Mouse (Mus musculus): ENCODE measurements around the gene Gcc2. TPM values are rescaled to one million over a fixed set of nuclear protein-coding genes. Genes with fewer than 3 reads are reported as not detected.
"Not testable (repeated sequence)": the region's sequence is repeated elsewhere in the genome, so short reads cannot be mapped to it uniquely, and the experiment has no call there.

The Gcc2 gene
- polyA plus RNA-seq, 1 experiment from 2014 or later, result 71.4 TPM

- not testable (repeated sequence) for ATAC-seq (ENCODE audit: insufficient number of reproducible peaks, insufficient read depth, low FRiP score, low read depth); H3K27me3 ChIP-seq (ENCODE audit: control insufficient read depth, insufficient read depth, low read length); H3K4me2 ChIP-seq (replicated peaks; ENCODE audit: low read depth, low read length); H3K9ac ChIP-seq (replicated peaks; ENCODE audit: low read depth, low read length); H3K27ac ChIP-seq (ENCODE audit: low read length); H3K36me3 ChIP-seq (ENCODE audit: control insufficient read depth, insufficient read depth, low read length); H3K9me3 ChIP-seq (ENCODE audit: control insufficient read depth, low read depth, low read length); H3K4me1 ChIP-seq (ENCODE audit: control insufficient read depth, insufficient read depth, low read length); H3K4me3 ChIP-seq (ENCODE audit: low read depth, low read length)
- WGBS, result 82% methylated on average over 4 of the region's 4 CpGs
Measured at GRCm38 (mm10) chr10:58226357-58226756, 28.9 kb upstream of the Gcc2 start.

- H3K9me3 ChIP-seq (ENCODE audit: control insufficient read depth, low read depth, low read length); ATAC-seq (ENCODE audit: insufficient number of reproducible peaks, insufficient read depth, low FRiP score, low read depth): not testable (repeated sequence)
- WGBS, result 86% methylated on average over 2 of the region's 6 CpGs
Measured at GRCm38 (mm10) chr10:58227798-58228197, 27.5 kb upstream of the Gcc2 start.

GRCm38 (mm10) chr10:58230021-58230420 is 25.3 kb upstream of the Gcc2 start:
- WGBS, result 52% methylated on average over 3 of the region's 3 CpGs
- H3K4me1 ChIP-seq (ENCODE audit: control insufficient read depth, insufficient read depth, low read length); H3K9me3 ChIP-seq (ENCODE audit: control insufficient read depth, low read depth, low read length); H3K4me2 ChIP-seq (replicated peaks; ENCODE audit: low read depth, low read length); ATAC-seq (ENCODE audit: insufficient number of reproducible peaks, insufficient read depth, low FRiP score, low read depth); H3K36me3 ChIP-seq (ENCODE audit: control insufficient read depth, insufficient read depth, low read length); H3K27me3 ChIP-seq (ENCODE audit: control insufficient read depth, insufficient read depth, low read length); H3K9ac ChIP-seq (replicated peaks; ENCODE audit: low read depth, low read length); H3K27ac ChIP-seq (ENCODE audit: low read length); H3K4me3 ChIP-seq (ENCODE audit: low read depth, low read length): not testable (repeated sequence)

More at GRCm38 (mm10) chr10:58227798-58228197, 27.5 kb upstream of the Gcc2 start:
- not testable (repeated sequence) for H3K9ac ChIP-seq (replicated peaks; ENCODE audit: low read depth, low read length); H3K4me2 ChIP-seq (replicated peaks; ENCODE audit: low read depth, low read length); H3K27ac ChIP-seq (ENCODE audit: low read length); H3K27me3 ChIP-seq (ENCODE audit: control insufficient read depth, insufficient read depth, low read length); H3K4me3 ChIP-seq (ENCODE audit: low read depth, low read length); H3K4me1 ChIP-seq (ENCODE audit: control insufficient read depth, insufficient read depth, low read length); H3K36me3 ChIP-seq (ENCODE audit: control insufficient read depth, insufficient read depth, low read length)

- not testable (repeated sequence) for H3K4me1 ChIP-seq (ENCODE audit: control insufficient read depth, insufficient read depth, low read length); H3K36me3 ChIP-seq (ENCODE audit: control insufficient read depth, insufficient read depth, low read length); H3K9ac ChIP-seq (replicated peaks; ENCODE audit: low read depth, low read length); H3K4me3 ChIP-seq (ENCODE audit: low read depth, low read length); H3K27ac ChIP-seq (ENCODE audit: low read length); H3K4me2 ChIP-seq (replicated peaks; ENCODE audit: low read depth, low read length); H3K27me3 ChIP-seq (ENCODE audit: control insufficient read depth, insufficient read depth, low read length); H3K9me3 ChIP-seq (ENCODE audit: control insufficient read depth, low read depth, low read length)
- 77% methylated on average over 5 of the region's 7 CpGs for WGBS
- ATAC-seq (ENCODE audit: insufficient number of reproducible peaks, insufficient read depth, low FRiP score, low read depth), result peak; percentile 42
Measured at GRCm38 (mm10) chr10:58231088-58231487, 24.2 kb upstream of the Gcc2 start.

GRCm38 (mm10) chr10:58231779-58232640 is 23.3 kb upstream of the Gcc2 start:
- peaks cover 13% of the 10 kb centered on the region for H3K9me3 ChIP-seq (ENCODE audit: control insufficient read depth, low read depth, low read length)
- H3K27ac ChIP-seq (ENCODE audit: low read length); H3K4me1 ChIP-seq (ENCODE audit: control insufficient read depth, insufficient read depth, low read length); H3K36me3 ChIP-seq (ENCODE audit: control insufficient read depth, insufficient read depth, low read length); H3K9ac ChIP-seq (replicated peaks; ENCODE audit: low read depth, low read length); H3K4me3 ChIP-seq (ENCODE audit: low read depth, low read length); H3K27me3 ChIP-seq (ENCODE audit: control insufficient read depth, insufficient read depth, low read length); H3K4me2 ChIP-seq (replicated peaks; ENCODE audit: low read depth, low read length): not testable (repeated sequence)
- peak; percentile 86 for ATAC-seq (ENCODE audit: insufficient number of reproducible peaks, insufficient read depth, low FRiP score, low read depth)
- 88% methylated on average over 31 of the region's 35 CpGs for WGBS

GRCm38 (mm10) chr10:58232641-58232969 is 22.7 kb upstream of the Gcc2 start, which contains the start of gene Duxf3:
Gene Duxf3 (minus strand): TSS chr10:58232675.
- H3K27me3 ChIP-seq (ENCODE audit: control insufficient read depth, insufficient read depth, low read length); H3K4me1 ChIP-seq (ENCODE audit: control insufficient read depth, insufficient read depth, low read length); H3K4me2 ChIP-seq (replicated peaks; ENCODE audit: low read depth, low read length); H3K27ac ChIP-seq (ENCODE audit: low read length); H3K36me3 ChIP-seq (ENCODE audit: control insufficient read depth, insufficient read depth, low read length); H3K9ac ChIP-seq (replicated peaks; ENCODE audit: low read depth, low read length); H3K4me3 ChIP-seq (ENCODE audit: low read depth, low read length): not testable (repeated sequence)
- peaks cover 13% of the 10 kb centered on the region for H3K9me3 ChIP-seq (ENCODE audit: control insufficient read depth, low read depth, low read length)
- ATAC-seq (ENCODE audit: insufficient number of reproducible peaks, insufficient read depth, low FRiP score, low read depth), result peak; percentile 43
- WGBS, result 82% methylated on average over 7 of the region's 8 CpGs

- not testable (repeated sequence) for H3K4me2 ChIP-seq (replicated peaks; ENCODE audit: low read depth, low read length); H3K36me3 ChIP-seq (ENCODE audit: control insufficient read depth, insufficient read depth, low read length); H3K9ac ChIP-seq (replicated peaks; ENCODE audit: low read depth, low read length); H3K4me3 ChIP-seq (ENCODE audit: low read depth, low read length); H3K4me1 ChIP-seq (ENCODE audit: control insufficient read depth, insufficient read depth, low read length); H3K27ac ChIP-seq (ENCODE audit: low read length); H3K27me3 ChIP-seq (ENCODE audit: control insufficient read depth, insufficient read depth, low read length)
- peak; percentile 37 for ATAC-seq (ENCODE audit: insufficient number of reproducible peaks, insufficient read depth, low FRiP score, low read depth)
- H3K9me3 ChIP-seq (ENCODE audit: control insufficient read depth, low read depth, low read length), result peaks cover 13% of the 10 kb centered on the region
- 83% methylated on average over 9 of the region's 10 CpGs for WGBS
Measured at GRCm38 (mm10) chr10:58233054-58233739, 22.1 kb upstream of the Gcc2 start.

- H3K9ac ChIP-seq (replicated peaks; ENCODE audit: low read depth, low read length); H3K27me3 ChIP-seq (ENCODE audit: control insufficient read depth, insufficient read depth, low read length); H3K4me3 ChIP-seq (ENCODE audit: low read depth, low read length); H3K27ac ChIP-seq (ENCODE audit: low read length); ATAC-seq (ENCODE audit: insufficient number of reproducible peaks, insufficient read depth, low FRiP score, low read depth); H3K4me2 ChIP-seq (replicated peaks; ENCODE audit: low read depth, low read length); H3K36me3 ChIP-seq (ENCODE audit: control insufficient read depth, insufficient read depth, low read length); H3K4me1 ChIP-seq (ENCODE audit: control insufficient read depth, insufficient read depth, low read length): not testable (repeated sequence)
- H3K9me3 ChIP-seq (ENCODE audit: control insufficient read depth, low read depth, low read length), result peaks cover 13% of the 10 kb centered on the region
Measured at GRCm38 (mm10) chr10:58233740-58234121, 21.6 kb upstream of the Gcc2 start.

Data from stomach, embryonic 14.5 days (tissue).